Mouse (Mus musculus) naive thymus-derived CD4-positive, alpha-beta T cell, adult 2 months (primary cell): ENCODE measurements around the gene Gm28079.
"Not testable (repeated sequence)": the region's sequence is repeated elsewhere in the genome, so short reads cannot be mapped to it uniquely, and the experiment has no call there.

Source experiments
- DNase-seq: peaks from one replicate; pipeline ENCODE4 v3.0.0-alpha.2; 2011; ENCODE audit warnings: low read depth

Gene Gm28079

DNA sequence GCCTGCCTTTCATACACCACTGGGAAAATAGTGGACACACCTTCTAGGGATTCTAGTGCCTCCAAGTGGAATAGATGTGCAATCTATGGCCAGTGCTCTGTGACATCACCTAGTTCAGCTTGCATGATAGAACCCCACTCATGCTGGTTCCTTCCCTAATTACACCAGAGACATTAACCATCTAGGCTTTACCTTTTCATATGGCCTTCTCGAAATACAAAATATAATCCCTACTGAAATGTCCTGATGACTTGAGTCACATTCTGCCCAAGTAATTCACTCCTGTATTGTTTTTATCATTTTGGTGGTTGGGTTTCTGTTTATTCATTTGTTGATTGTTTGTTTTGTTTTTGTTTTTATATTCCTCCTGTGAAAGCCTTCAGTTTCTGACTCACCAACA lies at the start of gene Gm28079:
TSS of gene Gm28079 (minus strand) at position 101 of the 400 bp plus-strand sequence.
- not testable (repeated sequence) for DNase-seq
